Mouse (Mus musculus): ENCODE data around the gene Rprd1b. TPM values are rescaled to one million over a fixed set of nuclear protein-coding genes. Genes with fewer than 3 reads are reported as not detected.
A peak's percentile ranks its signal among the peaks of the same experiment; 100 is the strongest.

Gene Rprd1b
- polyA plus RNA-seq, 1 experiment = 13.2 TPM

GRCm38 (mm10) chr2:158037571-158037970 lies 9.3 kb downstream of the Rprd1b start:
- H3K4me3 ChIP-seq (ENCODE audit: low read depth, low read length) = no peak overlapping the region
- 98% methylated on average over 1 of the region's 1 CpGs for WGBS
- no peak overlapping the region for H3K27ac ChIP-seq (ENCODE audit: insufficient read depth, low read depth, low read length)
- H3K36me3 ChIP-seq (ENCODE audit: control insufficient read depth, insufficient read depth, low read length) = peaks cover 19% of the 10 kb centered on the region
- no peaks in the 10 kb centered on the region for H3K27me3 ChIP-seq (ENCODE audit: control insufficient read depth, insufficient read depth, low read length)
- H3K4me1 ChIP-seq (ENCODE audit: control insufficient read depth, insufficient read depth, insufficient read length, low read length) = no peaks in the 10 kb centered on the region
- no peak for TF ChIP-seq CTCF (IDR thresholded peaks at IDR 0.05; ENCODE audit: extremely low read depth, insufficient read length, insufficient replicate concordance, low read depth, low read length)
- TF ChIP-seq POLR2A (IDR thresholded peaks at IDR 0.05; ENCODE audit: low read depth, low read length) = no peak

GRCm38 (mm10) chr2:158039662-158040061 lies 11.4 kb downstream of the Rprd1b start:
- no peak overlapping the region for H3K27ac ChIP-seq (ENCODE audit: insufficient read depth, low read depth, low read length)
- H3K4me1 ChIP-seq (ENCODE audit: control insufficient read depth, insufficient read depth, insufficient read length, low read length) = no peaks in the 10 kb centered on the region
- no peak overlapping the region for H3K4me3 ChIP-seq (ENCODE audit: low read depth, low read length)
- H3K27me3 ChIP-seq (ENCODE audit: control insufficient read depth, insufficient read depth, low read length) = no peaks in the 10 kb centered on the region
- peaks cover 35% of the 10 kb centered on the region for H3K36me3 ChIP-seq (ENCODE audit: control insufficient read depth, insufficient read depth, low read length)
- WGBS = 60% methylated on average over 1 of the region's 1 CpGs
- TF ChIP-seq POLR2A (IDR thresholded peaks at IDR 0.05; ENCODE audit: low read depth, low read length) (no peak), CTCF (IDR thresholded peaks at IDR 0.05; ENCODE audit: extremely low read depth, insufficient read length, insufficient replicate concordance, low read depth, low read length) (no peak)

GRCm38 (mm10) chr2:158040396-158040795 lies 12.1 kb downstream of the Rprd1b start:
- H3K27me3 ChIP-seq (ENCODE audit: control insufficient read depth, insufficient read depth, low read length) = no peaks in the 10 kb centered on the region
- TF ChIP-seq POLR2A (IDR thresholded peaks at IDR 0.05; ENCODE audit: low read depth, low read length) = no peak
- no peak for TF ChIP-seq CTCF (IDR thresholded peaks at IDR 0.05; ENCODE audit: extremely low read depth, insufficient read length, insufficient replicate concordance, low read depth, low read length)
- peaks cover 41% of the 10 kb centered on the region for H3K36me3 ChIP-seq (ENCODE audit: control insufficient read depth, insufficient read depth, low read length)
- H3K4me1 ChIP-seq (ENCODE audit: control insufficient read depth, insufficient read depth, insufficient read length, low read length) = no peaks in the 10 kb centered on the region
- no peak overlapping the region for H3K27ac ChIP-seq (ENCODE audit: insufficient read depth, low read depth, low read length)
- WGBS = 68% methylated on average over 2 of the region's 2 CpGs
- no peak overlapping the region for H3K4me3 ChIP-seq (ENCODE audit: low read depth, low read length)

- 85% methylated on average over 8 of the region's 8 CpGs for WGBS
- Histone ChIP-seq H3K36me3 (ENCODE audit: control insufficient read depth, insufficient read depth, low read length) (peaks cover 35% of the 10 kb centered on the region), H3K4me3 (ENCODE audit: low read depth, low read length) (no peak overlapping the region), H3K27ac (ENCODE audit: insufficient read depth, low read depth, low read length) (no peak overlapping the region), H3K4me1 (ENCODE audit: control insufficient read depth, insufficient read depth, insufficient read length, low read length) (no peaks in the 10 kb centered on the region), H3K27me3 (ENCODE audit: control insufficient read depth, insufficient read depth, low read length) (no peaks in the 10 kb centered on the region)
- TF ChIP-seq POLR2A (IDR thresholded peaks at IDR 0.05; ENCODE audit: low read depth, low read length) (no peak), CTCF (IDR thresholded peaks at IDR 0.05; ENCODE audit: extremely low read depth, insufficient read length, insufficient replicate concordance, low read depth, low read length) (no peak)
Observed at GRCm38 (mm10) chr2:158043504-158043903, 15.2 kb downstream of the Rprd1b start.

- Histone ChIP-seq H3K4me3 (ENCODE audit: low read depth, low read length) (no peak overlapping the region), H3K27me3 (ENCODE audit: control insufficient read depth, insufficient read depth, low read length) (no peaks in the 10 kb centered on the region), H3K27ac (ENCODE audit: insufficient read depth, low read depth, low read length) (no peak overlapping the region), H3K36me3 (ENCODE audit: control insufficient read depth, insufficient read depth, low read length) (peaks cover 43% of the 10 kb centered on the region), H3K4me1 (ENCODE audit: control insufficient read depth, insufficient read depth, insufficient read length, low read length) (no peaks in the 10 kb centered on the region)
- no peak for TF ChIP-seq POLR2A (IDR thresholded peaks at IDR 0.05; ENCODE audit: low read depth, low read length)
- no peak for TF ChIP-seq CTCF (IDR thresholded peaks at IDR 0.05; ENCODE audit: extremely low read depth, insufficient read length, insufficient replicate concordance, low read depth, low read length)
- 59% methylated on average over 4 of the region's 4 CpGs for WGBS
Observed at GRCm38 (mm10) chr2:158046186-158046585, 17.9 kb downstream of the Rprd1b start.

- no peak overlapping the region for H3K27ac ChIP-seq (ENCODE audit: insufficient read depth, low read depth, low read length)
- no peaks in the 10 kb centered on the region for H3K4me1 ChIP-seq (ENCODE audit: control insufficient read depth, insufficient read depth, insufficient read length, low read length)
- H3K36me3 ChIP-seq (ENCODE audit: control insufficient read depth, insufficient read depth, low read length) = peaks cover 52% of the 10 kb centered on the region
- no peaks in the 10 kb centered on the region for H3K27me3 ChIP-seq (ENCODE audit: control insufficient read depth, insufficient read depth, low read length)
- H3K4me3 ChIP-seq (ENCODE audit: low read depth, low read length) = no peak overlapping the region
- TF ChIP-seq POLR2A (IDR thresholded peaks at IDR 0.05; ENCODE audit: low read depth, low read length) (no peak), CTCF (IDR thresholded peaks at IDR 0.05; ENCODE audit: extremely low read depth, insufficient read length, insufficient replicate concordance, low read depth, low read length) (peak; percentile 83; the same call in 1 of the 2 replicates)
- WGBS = 29% methylated on average over 3 of the region's 3 CpGs
Observed at GRCm38 (mm10) chr2:158047903-158048302, 19.6 kb downstream of the Rprd1b start.

GRCm38 (mm10) chr2:158048718-158049117 lies 20.4 kb downstream of the Rprd1b start:
- peaks cover 45% of the 10 kb centered on the region for H3K36me3 ChIP-seq (ENCODE audit: control insufficient read depth, insufficient read depth, low read length)
- H3K27me3 ChIP-seq (ENCODE audit: control insufficient read depth, insufficient read depth, low read length) = no peaks in the 10 kb centered on the region
- TF ChIP-seq POLR2A (IDR thresholded peaks at IDR 0.05; ENCODE audit: low read depth, low read length) = no peak
- no peak for TF ChIP-seq CTCF (IDR thresholded peaks at IDR 0.05; ENCODE audit: extremely low read depth, insufficient read length, insufficient replicate concordance, low read depth, low read length)
- 98% methylated on average over 1 of the region's 1 CpGs for WGBS
- H3K27ac ChIP-seq (ENCODE audit: insufficient read depth, low read depth, low read length) = no peak overlapping the region
- H3K4me3 ChIP-seq (ENCODE audit: low read depth, low read length) = no peak overlapping the region
- H3K4me1 ChIP-seq (ENCODE audit: control insufficient read depth, insufficient read depth, insufficient read length, low read length) = no peaks in the 10 kb centered on the region

All from small intestine, adult 2 months (tissue).